Mouse (Mus musculus) lung, adult 2 months (tissue): Measurements from ENCODE around the gene Mettl17.
"Not testable (repeated sequence)": the region's sequence is repeated elsewhere in the genome, so short reads cannot be mapped to it uniquely, and the experiment has no call there.

Experiments
- CTCF ChIP-seq: fragments of 200-500 bp; IDR thresholded peaks from 2 replicates; pipeline ENCODE4 v1.5.1; 2011; ENCODE audit warnings: mild to moderate bottlenecking, low read length, control low read depth; ENCODE audit not compliant: insufficient read depth
- POLR2A ChIP-seq: fragments of 200-500 bp; IDR thresholded peaks from 2 replicates; pipeline ENCODE4 v1.6.1; 2011; ENCODE audit warnings: low read depth, mild to moderate bottlenecking, control low read depth, low read length, borderline replicate concordance; ENCODE audit errors: extremely low read depth

DNA sequence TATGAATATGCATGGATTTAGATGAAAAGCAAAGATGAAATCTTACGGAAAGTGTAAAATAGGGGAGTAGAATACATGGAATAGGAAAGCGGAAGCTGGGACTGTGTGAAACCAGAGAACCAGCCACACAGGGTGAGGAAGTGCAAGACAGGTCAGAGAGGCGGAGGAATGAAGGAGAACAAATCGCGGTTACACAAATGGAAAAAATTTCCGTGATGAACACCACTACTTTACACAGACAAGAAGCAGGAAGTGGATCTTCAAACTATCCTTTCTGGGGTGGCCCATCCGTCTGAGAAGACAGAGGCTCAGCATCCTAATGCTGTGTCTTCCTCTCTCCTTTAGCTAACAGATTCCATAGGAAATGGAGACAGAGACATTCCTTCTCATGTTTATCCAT is 29.4 kb upstream of the Mettl17 start:
- TF ChIP-seq POLR2A, CTCF: not testable (repeated sequence)
